Mouse (Mus musculus) T-helper 2 cell (primary cell): ENCODE data around the gene Syne1.

ENCODE experiments used
- in situ Hi-C: fragments of 300-600 bp; cut with MboI, MseI; formaldehyde crosslinking; loops from one replicate; pipeline ENCODE4 v1.15.1; 2025; ENCODE audit warnings: high pct_unique_total_duplicates

Gene Syne1

GRCm38 (mm10) chr10:5075724-5076123 lies 475.6 kb downstream of the Syne1 start:
- in situ Hi-C loops: no loop called here

GRCm38 (mm10) chr10:5072054-5072453 lies 479.2 kb downstream of the Syne1 start:
- in situ Hi-C loops: no loop called here

- in situ Hi-C loops: no loop called here
Observed at GRCm38 (mm10) chr10:5070941-5071231, 480.4 kb downstream of the Syne1 start.

GRCm38 (mm10) chr10:5070168-5070940 lies 480.9 kb downstream of the Syne1 start:
- in situ Hi-C loops: no loop called here

GRCm38 (mm10) chr10:5068676-5069265 lies 482.5 kb downstream of the Syne1 start, which contains the start of gene Gm10097:
TSS of gene Gm10097 (plus strand) at chr10:5069192.
- in situ Hi-C loops: loop anchor here (5.0 kb wide), 1 partner anchor 49 kb away; no protein-coding TSS in a partner anchor

- in situ Hi-C loops: loop anchor here (5.0 kb wide), 1 partner anchor 50 kb away; no protein-coding TSS in a partner anchor
Observed at GRCm38 (mm10) chr10:5067113-5067512, 484.2 kb downstream of the Syne1 start.

- in situ Hi-C loops: no loop called here
Observed at GRCm38 (mm10) chr10:5059983-5060382, 491.3 kb downstream of the Syne1 start.

- in situ Hi-C loops: no loop called here
Observed at GRCm38 (mm10) chr10:5058876-5059275, 492.4 kb downstream of the Syne1 start.

GRCm38 (mm10) chr10:5057661-5058060 lies 493.6 kb downstream of the Syne1 start:
- in situ Hi-C loops: no loop called here

- in situ Hi-C loops: no loop called here
Observed at GRCm38 (mm10) chr10:5056940-5057339, 494.3 kb downstream of the Syne1 start.

GRCm38 (mm10) chr10:5056243-5056735 lies 495.0 kb downstream of the Syne1 start:
- in situ Hi-C loops: no loop called here

GRCm38 (mm10) chr10:5045671-5046070 lies 505.6 kb downstream of the Syne1 start:
- in situ Hi-C loops: no loop called here

- in situ Hi-C loops: no loop called here
Observed at GRCm38 (mm10) chr10:5045213-5045612, 506.1 kb downstream of the Syne1 start.

- in situ Hi-C loops: no loop called here
Observed at GRCm38 (mm10) chr10:5044481-5044880, 506.8 kb downstream of the Syne1 start.

GRCm38 (mm10) chr10:5041254-5041653 lies 510.0 kb downstream of the Syne1 start:
- in situ Hi-C loops: no loop called here

GRCm38 (mm10) chr10:5032192-5033048 lies 518.9 kb downstream of the Syne1 start:
- in situ Hi-C loops: no loop called here

- in situ Hi-C loops: no loop called here
Observed at GRCm38 (mm10) chr10:5029883-5030282, 521.4 kb downstream of the Syne1 start.

- in situ Hi-C loops: no loop called here
Observed at GRCm38 (mm10) chr10:5029161-5029560, 522.1 kb downstream of the Syne1 start.

- in situ Hi-C loops: no loop called here
Observed at GRCm38 (mm10) chr10:5028301-5028700, 523.0 kb downstream of the Syne1 start.

- in situ Hi-C loops: no loop called here
Observed at GRCm38 (mm10) chr10:5027208-5027607, 524.1 kb downstream of the Syne1 start.

- in situ Hi-C loops: no loop called here
Observed at GRCm38 (mm10) chr10:5025906-5026305, 525.4 kb downstream of the Syne1 start.

GRCm38 (mm10) chr10:5017148-5017547 lies 534.1 kb downstream of the Syne1 start:
- in situ Hi-C loops: no loop called here
